Mouse (Mus musculus): ENCODE results near the gene Tti1.

DNA sequence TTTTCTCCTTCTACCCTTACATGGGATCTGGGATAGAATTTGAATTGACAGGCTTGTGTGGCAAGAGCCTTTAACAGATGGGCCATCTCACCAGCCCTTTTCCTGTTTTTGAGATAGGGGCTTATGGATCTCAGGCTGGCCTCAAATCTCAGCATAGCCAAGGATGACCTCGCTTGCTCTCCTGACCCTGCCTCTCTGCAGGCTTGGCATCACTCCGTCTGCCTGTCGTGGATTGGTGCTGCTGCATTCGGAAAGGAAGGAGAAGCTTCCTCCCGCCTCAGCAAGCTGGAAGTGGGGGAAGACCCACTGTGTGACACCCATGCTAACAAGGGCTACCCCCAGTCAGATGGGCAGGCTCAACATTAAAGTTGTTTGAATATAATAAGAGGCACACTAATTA lies 49.0 kb downstream of the Tti1 start:
- TF ChIP-seq GATA1 (IDR thresholded peaks at IDR 0.05; ENCODE audit: borderline replicate concordance, low read length) (no peak), FLI1 (IDR thresholded peaks at IDR 0.05; ENCODE audit: low read length) (no peak)
